Mouse (Mus musculus): ENCODE measurements at regions not wholly inside any gene's neighbourhood (a gene's known extent, or its start where the extent isn't known, plus 50 kb on each side); places are given as distances from the start of the nearest gene placed in this dataset.
"Not testable (repeated sequence)": the region's sequence is repeated elsewhere in the genome, so short reads cannot be mapped to it uniquely, and the experiment has no call there.

DNA sequence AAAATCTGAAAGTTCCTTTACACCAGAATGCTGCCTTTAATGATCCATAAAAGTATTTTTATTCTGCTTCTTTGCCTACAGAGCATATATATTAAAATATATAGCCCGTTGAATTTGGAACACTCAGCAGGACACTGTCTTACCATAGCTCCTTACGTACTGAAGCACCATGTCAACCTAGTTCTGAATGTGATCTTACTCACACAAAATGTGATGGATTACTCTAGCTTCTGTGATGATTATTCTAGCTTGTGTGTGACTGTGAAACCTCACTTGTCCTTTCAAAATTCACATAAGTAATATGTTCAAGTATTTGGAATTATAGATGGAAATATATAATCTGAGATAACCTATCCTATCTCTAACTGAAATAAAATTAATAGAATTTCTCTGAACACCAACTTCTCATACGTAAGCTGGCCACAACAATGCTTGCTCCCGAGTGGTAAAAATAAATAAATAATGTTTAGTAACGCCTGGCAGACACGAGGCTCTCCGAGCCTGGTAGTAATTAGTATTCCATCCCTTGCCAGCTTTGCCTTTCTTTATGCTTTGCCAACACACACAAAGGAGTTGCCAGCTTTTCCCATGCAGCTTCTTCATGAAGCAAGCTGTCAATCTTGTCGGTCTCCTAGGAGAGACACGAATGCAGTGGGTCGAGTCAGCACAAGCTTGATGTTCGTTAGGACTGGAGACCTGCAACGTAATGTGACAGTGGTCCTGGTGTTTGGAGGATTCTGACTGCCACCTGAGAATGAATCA lies 271.9 kb upstream of the Dcbld2 start:
- no peak overlapping the region for H3K4me3 ChIP-seq (replicated peaks; ENCODE audit: control insufficient read depth, low read depth, low read length)
- 85% methylated on average over 12 of the region's 12 CpGs for WGBS
- H3K27ac ChIP-seq (ENCODE audit: control insufficient read depth, insufficient read depth, low read depth, low read length, poor library complexity) = no peak overlapping the region
- TF ChIP-seq CTCF (IDR thresholded peaks at IDR 0.05; ENCODE audit: control insufficient read depth, insufficient read depth, low read length) (no peak), POLR2A (IDR thresholded peaks at IDR 0.05; ENCODE audit: borderline replicate concordance, control insufficient read depth, low read depth, low read length) (no peak)
- no peaks in the 10 kb centered on the region for H3K4me1 ChIP-seq (ENCODE audit: control insufficient read depth, insufficient read depth, low read length)

DNA sequence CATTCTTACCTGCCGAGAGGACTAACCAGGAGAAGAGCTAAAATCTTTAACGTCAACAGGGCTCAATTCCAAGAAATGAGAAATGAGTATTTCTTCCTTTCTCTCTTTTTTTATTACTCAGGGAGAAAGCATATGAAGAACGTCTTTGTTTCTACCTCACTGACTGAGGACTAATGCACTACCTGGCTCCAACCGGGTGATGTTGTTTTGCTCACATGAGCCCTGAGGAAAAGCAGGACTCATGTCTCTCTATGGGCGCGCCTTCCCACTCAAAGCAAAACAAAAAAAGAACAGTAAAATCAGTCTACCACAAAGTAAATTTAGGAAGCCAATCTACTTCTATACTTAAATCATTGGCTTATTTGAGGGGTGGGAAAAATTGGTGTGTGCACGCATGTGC lies 271.3 kb upstream of the Dcbld2 start:
- H3K4me1 ChIP-seq (ENCODE audit: control insufficient read depth, insufficient read depth, low read length) = no peaks in the 10 kb centered on the region
- H3K27ac ChIP-seq (ENCODE audit: control insufficient read depth, insufficient read depth, low read depth, low read length, poor library complexity) = no peak overlapping the region
- no peak overlapping the region for H3K4me3 ChIP-seq (replicated peaks; ENCODE audit: control insufficient read depth, low read depth, low read length)
- TF ChIP-seq POLR2A (IDR thresholded peaks at IDR 0.05; ENCODE audit: borderline replicate concordance, control insufficient read depth, low read depth, low read length) = no peak
- TF ChIP-seq CTCF (IDR thresholded peaks at IDR 0.05; ENCODE audit: control insufficient read depth, insufficient read depth, low read length) = no peak
- 85% methylated on average over 7 of the region's 7 CpGs for WGBS

DNA sequence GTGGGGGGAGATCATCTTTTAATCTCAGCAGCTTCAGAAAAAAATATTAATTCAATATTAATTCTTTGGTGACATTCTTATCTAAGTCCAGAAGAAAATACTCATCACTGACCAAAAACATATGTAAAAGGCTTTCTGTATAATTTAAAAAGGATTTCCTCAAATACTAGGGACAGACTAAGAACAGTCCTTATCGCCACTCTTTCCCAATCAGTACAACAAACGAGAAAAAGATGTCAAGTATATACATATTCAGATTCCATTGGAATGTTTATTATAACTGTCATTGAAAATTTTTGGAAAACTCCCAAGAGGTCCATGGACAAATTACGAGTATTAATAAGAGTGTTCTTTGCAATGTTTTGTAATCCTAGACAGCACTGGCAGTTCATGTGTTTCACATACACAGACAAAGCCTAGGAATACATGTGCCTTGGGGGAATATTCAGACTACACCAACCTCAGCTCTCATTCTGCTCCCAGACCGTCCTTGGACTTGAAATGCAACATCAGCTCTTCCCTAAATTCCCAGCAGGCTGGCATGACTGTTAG lies 270.4 kb upstream of the Dcbld2 start:
- 79% methylated on average over 4 of the region's 4 CpGs for whole genome bisulfite sequencing
- no peak for TF ChIP-seq POLR2A (IDR thresholded peaks at IDR 0.05; ENCODE audit: borderline replicate concordance, control insufficient read depth, low read depth, low read length)
- no peak for TF ChIP-seq CTCF (IDR thresholded peaks at IDR 0.05; ENCODE audit: control insufficient read depth, insufficient read depth, low read length)
- no peak overlapping the region for H3K4me3 ChIP-seq (replicated peaks; ENCODE audit: control insufficient read depth, low read depth, low read length)
- no peak overlapping the region for H3K27ac ChIP-seq (ENCODE audit: control insufficient read depth, insufficient read depth, low read depth, low read length, poor library complexity)
- no peaks in the 10 kb centered on the region for H3K4me1 ChIP-seq (ENCODE audit: control insufficient read depth, insufficient read depth, low read length)

DNA sequence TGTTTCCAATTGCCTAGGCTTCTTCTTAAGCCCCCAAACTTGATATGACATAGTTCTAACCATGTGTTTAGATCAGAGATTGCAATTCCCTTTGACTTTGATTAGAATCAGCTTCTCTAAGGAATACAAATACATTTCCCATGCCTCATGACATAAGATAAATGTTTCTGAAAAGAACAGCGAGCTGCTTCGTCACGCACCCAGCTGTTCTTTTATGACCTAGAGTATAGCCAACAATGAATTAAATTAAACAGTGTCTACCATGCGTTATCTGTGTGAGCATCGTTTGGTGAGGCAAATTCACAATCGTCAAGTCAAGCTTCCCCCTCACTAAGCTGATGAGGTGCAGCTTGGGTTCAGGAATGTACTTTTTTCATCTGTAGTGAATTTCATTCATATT lies 261.8 kb upstream of the Dcbld2 start:
- WGBS = 80% methylated on average over 6 of the region's 6 CpGs
- no peak overlapping the region for H3K27ac ChIP-seq (ENCODE audit: control insufficient read depth, insufficient read depth, low read depth, low read length, poor library complexity)
- TF ChIP-seq POLR2A (IDR thresholded peaks at IDR 0.05; ENCODE audit: borderline replicate concordance, control insufficient read depth, low read depth, low read length) (no peak), CTCF (IDR thresholded peaks at IDR 0.05; ENCODE audit: control insufficient read depth, insufficient read depth, low read length) (no peak)

DNA sequence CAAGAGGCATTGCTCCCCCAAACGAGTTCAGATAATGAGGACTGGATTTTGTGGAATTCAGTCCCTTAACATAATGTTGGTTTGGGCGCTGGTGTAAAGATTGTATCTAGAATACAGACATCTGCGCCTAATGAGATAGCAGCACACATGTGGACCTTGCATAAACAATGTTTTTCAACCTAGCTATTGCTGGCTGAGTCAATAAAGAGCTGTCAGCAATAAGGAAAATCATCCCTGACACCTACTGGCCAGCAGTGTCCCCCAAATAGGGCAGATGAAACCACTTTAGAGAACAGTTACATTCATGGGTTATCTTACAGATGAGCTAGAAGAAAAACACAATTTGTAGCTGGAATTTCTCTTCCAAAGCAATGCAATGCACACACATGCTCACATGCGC lies 252.7 kb upstream of the Dcbld2 start:
- no peak for TF ChIP-seq POLR2A (IDR thresholded peaks at IDR 0.05; ENCODE audit: borderline replicate concordance, control insufficient read depth, low read depth, low read length)
- TF ChIP-seq CTCF (IDR thresholded peaks at IDR 0.05; ENCODE audit: control insufficient read depth, insufficient read depth, low read length) = no peak
- Histone ChIP-seq H3K27ac (ENCODE audit: control insufficient read depth, insufficient read depth, low read depth, low read length, poor library complexity) (no peak overlapping the region), H3K4me3 (replicated peaks; ENCODE audit: control insufficient read depth, low read depth, low read length) (no peak overlapping the region), H3K4me1 (ENCODE audit: control insufficient read depth, insufficient read depth, low read length) (no peaks in the 10 kb centered on the region; the same call in 1 of the 2 replicates)
- WGBS = 55% methylated on average over 4 of the region's 4 CpGs

More for the DNA sequence above, 261.8 kb upstream of the Dcbld2 start:
- Histone ChIP-seq H3K4me1 (ENCODE audit: control insufficient read depth, insufficient read depth, low read length) (no peaks in the 10 kb centered on the region), H3K4me3 (replicated peaks; ENCODE audit: control insufficient read depth, low read depth, low read length) (no peak overlapping the region)

DNA sequence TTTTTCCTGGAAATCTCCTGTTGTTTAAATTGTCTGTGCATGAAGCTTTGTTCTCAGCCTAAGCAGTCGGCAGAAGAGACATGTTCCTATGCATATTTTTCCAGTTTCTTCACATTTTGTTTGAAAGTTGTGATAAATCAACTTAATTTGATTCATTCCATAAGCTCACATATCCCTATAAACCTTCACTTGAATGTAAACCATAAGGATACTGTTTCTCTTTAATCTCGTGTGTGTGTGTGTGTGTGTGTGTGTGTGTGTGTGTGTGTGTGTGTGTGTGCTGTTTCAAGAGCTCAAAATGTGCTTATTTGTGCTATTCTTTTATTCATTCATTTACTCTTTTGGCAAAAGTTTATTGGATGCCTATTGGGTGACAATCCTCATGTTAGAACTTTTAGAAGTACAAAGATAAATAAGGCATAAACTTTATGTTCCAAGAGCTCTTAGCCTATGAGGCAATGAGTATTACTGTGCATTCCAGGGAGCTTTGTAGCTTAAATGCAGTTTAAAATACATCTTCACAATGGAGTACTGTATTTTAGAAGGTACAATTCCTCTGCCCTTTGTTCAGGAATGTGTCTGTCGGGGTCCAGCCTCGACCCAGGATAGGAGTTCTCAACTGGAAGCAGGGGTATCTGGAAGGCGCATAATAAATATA lies 229.4 kb upstream of the Dcbld2 start:
- TF ChIP-seq CTCF (IDR thresholded peaks at IDR 0.05; ENCODE audit: control insufficient read depth, insufficient read depth, low read length) = no peak
- TF ChIP-seq POLR2A (IDR thresholded peaks at IDR 0.05; ENCODE audit: borderline replicate concordance, control insufficient read depth, low read depth, low read length) = no peak
- no peak overlapping the region for H3K27ac ChIP-seq (ENCODE audit: control insufficient read depth, insufficient read depth, low read depth, low read length, poor library complexity)
- 75% methylated on average over 5 of the region's 5 CpGs for WGBS
- H3K4me3 ChIP-seq (replicated peaks; ENCODE audit: control insufficient read depth, low read depth, low read length) = no peak overlapping the region
- no peaks in the 10 kb centered on the region for H3K4me1 ChIP-seq (ENCODE audit: control insufficient read depth, insufficient read depth, low read length)

DNA sequence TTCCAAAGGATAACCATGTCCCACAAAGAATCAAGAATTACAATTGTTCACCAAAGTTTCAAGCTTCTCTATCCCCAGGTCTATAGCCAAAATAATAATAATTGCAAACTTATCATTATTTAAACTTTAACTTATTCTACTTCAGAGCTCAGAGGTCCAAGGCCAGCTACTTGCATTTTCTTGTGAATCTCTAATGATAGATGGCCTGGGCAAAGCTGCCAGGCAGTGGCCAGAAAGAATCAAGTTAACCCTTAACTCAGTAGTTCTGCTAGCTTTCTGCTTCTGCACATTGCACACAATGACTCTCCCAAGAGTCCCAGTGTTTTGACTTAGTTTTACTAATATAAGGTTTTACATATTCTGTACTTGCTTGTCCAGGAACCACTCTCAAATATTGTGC lies 228.3 kb upstream of the Dcbld2 start:
- H3K4me3 ChIP-seq (replicated peaks; ENCODE audit: control insufficient read depth, low read depth, low read length); H3K27ac ChIP-seq (ENCODE audit: control insufficient read depth, insufficient read depth, low read depth, low read length, poor library complexity); H3K4me1 ChIP-seq (ENCODE audit: control insufficient read depth, insufficient read depth, low read length): not testable (repeated sequence)

DNA sequence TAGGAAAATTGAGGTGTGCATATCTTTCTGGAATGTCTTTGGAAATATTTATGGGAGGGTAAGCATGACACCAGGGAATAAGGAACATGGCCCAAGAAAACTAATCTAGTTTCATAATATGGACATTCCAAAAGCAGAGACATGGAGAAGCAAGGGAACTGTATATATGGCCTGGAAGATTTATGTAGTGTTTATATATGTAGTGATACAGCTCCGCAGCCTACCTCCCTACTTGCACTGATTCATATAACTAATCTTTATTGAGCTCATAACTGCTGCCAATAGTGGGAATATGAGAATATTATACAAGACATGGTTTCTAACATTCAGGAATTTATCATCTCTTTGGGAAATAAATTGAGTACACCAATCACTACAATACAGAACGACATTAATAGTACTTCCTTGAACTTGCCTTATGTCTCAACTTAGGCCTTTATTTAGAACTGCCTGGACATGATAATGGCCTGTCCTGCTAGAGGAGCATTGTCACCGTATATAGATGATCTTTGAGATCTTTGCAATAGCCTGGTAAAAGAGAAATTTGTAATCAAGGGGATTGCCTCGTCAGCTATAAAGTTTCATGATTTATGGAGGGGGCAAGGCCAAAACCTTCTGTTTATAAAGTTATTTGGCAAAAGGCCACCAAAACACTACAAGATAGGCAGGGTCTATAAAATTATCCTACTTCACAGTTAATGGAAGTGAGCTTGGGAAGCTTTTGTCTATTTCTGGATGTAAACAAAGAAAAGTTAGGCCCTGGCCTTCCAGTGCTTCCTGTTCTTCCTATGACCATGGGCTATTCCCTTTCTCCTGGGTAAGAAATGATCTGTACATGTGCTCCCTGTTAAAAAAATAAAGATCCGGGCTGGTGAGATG lies 213.4 kb upstream of the Dcbld2 start:
- WGBS = 75% methylated on average over 5 of the region's 5 CpGs
- TF ChIP-seq POLR2A (IDR thresholded peaks at IDR 0.05; ENCODE audit: borderline replicate concordance, control insufficient read depth, low read depth, low read length) = no peak
- no peak for TF ChIP-seq CTCF (IDR thresholded peaks at IDR 0.05; ENCODE audit: control insufficient read depth, insufficient read depth, low read length)
- Histone ChIP-seq H3K27ac (ENCODE audit: control insufficient read depth, insufficient read depth, low read depth, low read length, poor library complexity) (no peak overlapping the region), H3K4me3 (replicated peaks; ENCODE audit: control insufficient read depth, low read depth, low read length) (no peak overlapping the region), H3K4me1 (ENCODE audit: control insufficient read depth, insufficient read depth, low read length) (no peaks in the 10 kb centered on the region)
